Mouse (Mus musculus): ENCODE results near the gene Asb2.

DNA sequence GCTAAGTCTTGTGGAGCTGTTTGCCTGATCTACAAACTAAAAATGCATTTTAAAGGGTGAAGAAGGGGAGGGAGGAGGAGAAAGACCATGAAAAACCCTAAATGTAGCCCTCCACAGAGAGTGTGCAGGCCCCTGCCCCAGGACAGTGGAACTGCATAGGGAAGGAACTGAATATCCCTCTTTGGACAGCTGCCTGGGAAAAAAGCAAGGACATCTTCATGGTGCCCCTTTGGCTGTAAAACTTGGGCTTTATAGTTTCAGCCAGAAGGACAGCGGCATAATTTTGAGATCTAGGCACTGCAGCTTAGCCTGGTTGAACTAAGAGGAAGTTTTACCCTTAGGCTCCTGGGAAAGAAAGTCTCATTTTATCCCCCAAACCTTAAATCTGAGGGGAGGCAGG lies 52.8 kb downstream of the Asb2 start:
- TF ChIP-seq EP300 (IDR thresholded peaks at IDR 0.05; ENCODE audit: low read depth) (no peak), CTCF (IDR thresholded peaks at IDR 0.05; ENCODE audit: low read depth) (no peak)
